Mouse (Mus musculus) myocyte (in vitro differentiated cells): ENCODE results near the gene Tspan33.

Experiments
- CEBPB ChIP-seq: IDR thresholded peaks from 2 replicates; pipeline ENCODE4 v1.6.1; 2011; ENCODE audit warnings: mild to moderate bottlenecking, moderate library complexity; ENCODE audit not compliant: poor library complexity, insufficient read depth, severe bottlenecking
- E2F4 ChIP-seq: IDR thresholded peaks from one replicate; pipeline ENCODE4 v1.6.1; 2011; ENCODE audit warnings: mild to moderate bottlenecking, control low read depth, moderate library complexity; ENCODE audit not compliant: insufficient read depth
- MAX ChIP-seq: IDR thresholded peaks from one replicate; pipeline ENCODE4 v1.6.1; 2011; ENCODE audit warnings: low read depth, mild to moderate bottlenecking, control low read depth
- MYOD1 ChIP-seq, 3 experiments: IDR thresholded peaks; one replicate each; pipeline ENCODE4 v1.6.1; 2011; ENCODE audit warnings: control low read depth in 2 of 3, low read depth in 2 of 3, mild to moderate bottlenecking in 2 of 3, moderate library complexity in 1 of 3; ENCODE audit not compliant: insufficient read length in 2 of 3, control insufficient read depth in 1 of 3
- MYOG ChIP-seq, 3 experiments: IDR thresholded peaks; one replicate each; pipeline ENCODE4 v1.6.1; 2011; ENCODE audit warnings: control low read depth in 2 of 3, low read depth in 2 of 3, mild to moderate bottlenecking in 2 of 3; ENCODE audit not compliant: insufficient read length in 2 of 3, control insufficient read depth in 1 of 3, insufficient read depth in 1 of 3
- POLR2A ChIP-seq: IDR thresholded peaks from one replicate; pipeline ENCODE4 v1.6.1; 2011; ENCODE audit warnings: low read depth, mild to moderate bottlenecking, control low read depth, moderate library complexity; ENCODE audit not compliant: insufficient read length
- POLR2AphosphoS2 ChIP-seq: IDR thresholded peaks from one replicate; pipeline ENCODE4 v1.6.1; 2011; ENCODE audit warnings: low read depth, control low read depth; ENCODE audit not compliant: insufficient read length
- TCF12 ChIP-seq: IDR thresholded peaks from one replicate; pipeline ENCODE4 v1.6.1; 2011; ENCODE audit warnings: mild to moderate bottlenecking, control low read depth; ENCODE audit not compliant: poor library complexity, insufficient read depth, severe bottlenecking
- TCF3 ChIP-seq: IDR thresholded peaks from one replicate; pipeline ENCODE4 v1.6.1; 2011; ENCODE audit warnings: low read depth, control low read depth; ENCODE audit not compliant: insufficient read length
- USF1 ChIP-seq: IDR thresholded peaks from one replicate; pipeline ENCODE4 v1.6.1; 2011; ENCODE audit warnings: low read depth, mild to moderate bottlenecking, control low read depth, moderate library complexity

DNA sequence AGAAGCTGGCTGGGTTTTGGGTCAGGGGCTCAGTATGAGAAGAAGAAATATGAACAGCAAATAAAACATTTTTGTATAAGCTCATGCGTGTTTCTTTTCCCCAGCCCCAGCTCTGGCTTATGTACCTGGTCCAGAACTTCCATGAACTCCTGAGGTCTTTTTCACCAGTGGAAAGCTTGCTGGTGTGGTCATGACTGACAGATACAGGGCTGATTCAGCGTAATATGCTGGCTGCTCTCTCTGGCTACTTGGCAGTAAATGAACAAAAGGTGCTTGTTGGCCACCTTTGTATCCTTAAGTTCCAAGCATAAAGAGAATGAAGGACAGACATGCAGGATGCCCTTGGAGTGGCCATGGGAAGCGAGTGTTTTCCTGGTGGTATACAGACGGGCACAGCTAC is 67.3 kb downstream of the Tspan33 start:
- TF ChIP-seq MAX: no peak
- no peak for TF ChIP-seq CEBPB
- TF ChIP-seq TCF12: no peak
- TF ChIP-seq E2F4: no peak
- no peak for TF ChIP-seq POLR2A
- no peak for TF ChIP-seq POLR2AphosphoS2
- no peak for TF ChIP-seq MYOG (IDR thresholded peaks at IDR 0.05; ENCODE audit: control insufficient read depth in 1 of 3, insufficient read depth in 1 of 3, insufficient read length in 2 of 3, low read depth in 2 of 3)
- no peak for TF ChIP-seq USF1
- TF ChIP-seq MYOD1 (IDR thresholded peaks at IDR 0.05; ENCODE audit: control insufficient read depth in 1 of 3, insufficient read length in 2 of 3, low read depth in 2 of 3): no peak
- no peak for TF ChIP-seq TCF3
